Mouse (Mus musculus) CD4-positive, CD25-positive, alpha-beta regulatory T cell, adult 4 months (primary cell): ENCODE data around the gene Cd47. TPM values are rescaled to one million over a fixed set of nuclear protein-coding genes. Genes with fewer than 3 reads are reported as not detected.

Source experiments
- ATAC-seq: one replicate; pipeline ENCODE4 v1.8.0; 2017
- polyA plus RNA-seq, 2 experiments: library from polyadenylated mRNA; unstranded; fragments of 100-300 nt; shearing (Covaris generic); gene quantifications; one replicate each; pipeline ENCODE4 v1.2.1; 2017

Gene Cd47
- polyA plus RNA-seq, 2 experiments from 2014 or later, result 184 to 254 TPM

- ATAC-seq, result no peak
Observed at GRCm38 (mm10) chr16:49874546-49874945, 74.2 kb downstream of the Cd47 start.

DNA sequence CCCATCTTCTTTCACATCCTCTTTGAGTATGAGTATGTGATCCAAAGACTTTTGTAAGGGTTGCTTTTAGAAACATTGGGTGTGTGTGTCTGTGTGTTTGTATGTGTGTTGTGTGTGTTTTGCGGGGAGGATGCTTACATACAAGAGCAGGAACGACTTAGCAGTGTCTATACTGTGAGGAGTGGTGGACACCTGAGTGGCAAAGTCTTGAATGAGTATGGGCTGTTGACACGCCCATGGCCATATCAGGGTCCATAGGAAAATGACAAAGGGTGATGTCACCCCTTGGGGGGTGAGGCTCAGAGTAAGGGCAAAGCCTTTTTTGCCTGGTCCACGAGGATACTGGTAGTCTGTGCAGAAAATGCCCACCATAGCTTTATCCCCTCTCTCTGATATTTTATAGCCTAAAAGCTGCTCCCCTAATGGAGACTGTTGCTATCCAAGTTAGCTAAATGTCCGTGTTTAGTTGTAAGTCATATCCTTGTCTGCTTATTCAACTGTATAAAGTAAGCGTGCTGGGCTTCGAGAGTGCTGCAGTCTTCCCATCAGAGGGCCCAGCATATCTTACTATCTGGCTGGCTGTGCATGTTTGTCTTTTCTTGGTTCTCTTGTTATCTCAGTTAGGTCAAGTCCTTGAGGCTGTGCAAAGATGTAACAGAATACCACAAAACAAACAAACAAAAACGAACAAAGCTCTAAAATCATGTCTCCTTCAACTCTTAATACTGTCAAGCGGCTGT, 76.1 kb downstream of the Cd47 start:
- ATAC-seq, result no peak

GRCm38 (mm10) chr16:49877243-49877642, 76.9 kb downstream of the Cd47 start:
- no peak for ATAC-seq

DNA sequence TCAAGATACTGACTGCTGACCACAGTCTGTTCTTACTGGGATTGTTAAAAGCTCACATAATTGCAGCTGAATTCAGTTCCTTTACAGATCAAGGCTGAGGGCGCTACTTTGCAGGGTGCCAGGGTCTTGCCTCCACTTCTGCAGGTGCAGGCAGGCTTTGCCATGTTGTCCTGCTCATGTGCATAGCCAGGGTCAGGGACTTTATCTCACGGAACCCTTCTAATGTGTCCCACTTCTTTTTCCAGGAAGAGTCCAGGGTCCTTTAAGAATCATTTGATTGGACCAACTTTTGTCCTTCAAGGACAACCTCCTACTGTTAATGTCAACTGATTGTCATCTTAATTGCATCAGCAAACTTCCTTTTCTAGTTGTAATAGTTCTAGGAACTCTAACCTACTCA, 77.7 kb downstream of the Cd47 start:
- ATAC-seq, result no peak

DNA sequence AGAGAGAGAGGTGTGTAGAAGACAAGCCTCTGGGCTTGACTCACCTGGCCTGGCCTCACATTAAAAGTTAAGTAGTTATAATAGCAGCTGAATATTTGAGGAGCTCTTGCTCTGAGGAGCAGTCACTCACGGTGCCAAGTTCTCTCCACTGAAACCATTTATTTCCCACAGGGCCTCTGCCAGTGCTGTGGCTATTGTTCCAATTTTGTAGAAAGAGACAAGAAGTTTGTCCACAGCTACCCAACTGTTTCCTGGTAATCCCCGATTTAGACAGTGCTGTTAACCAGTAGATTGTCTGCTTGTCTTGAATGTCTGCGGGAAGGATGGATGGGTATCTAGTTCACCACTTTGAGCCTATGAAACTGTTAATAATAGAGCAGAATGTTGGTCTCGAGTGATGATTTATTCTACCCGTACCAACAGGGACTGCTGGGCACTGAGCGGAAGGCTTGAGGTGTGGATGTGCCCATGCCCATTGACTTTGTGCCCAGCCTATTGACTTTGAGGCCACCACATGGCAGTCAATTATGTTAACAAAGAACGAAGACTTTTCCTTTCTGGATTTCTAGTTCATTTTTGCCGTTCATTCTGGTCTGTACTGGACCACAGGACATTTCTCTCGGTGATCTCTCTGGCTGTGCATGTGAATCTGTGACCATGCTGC, 86.2 kb downstream of the Cd47 start:
- ATAC-seq, result no peak

DNA sequence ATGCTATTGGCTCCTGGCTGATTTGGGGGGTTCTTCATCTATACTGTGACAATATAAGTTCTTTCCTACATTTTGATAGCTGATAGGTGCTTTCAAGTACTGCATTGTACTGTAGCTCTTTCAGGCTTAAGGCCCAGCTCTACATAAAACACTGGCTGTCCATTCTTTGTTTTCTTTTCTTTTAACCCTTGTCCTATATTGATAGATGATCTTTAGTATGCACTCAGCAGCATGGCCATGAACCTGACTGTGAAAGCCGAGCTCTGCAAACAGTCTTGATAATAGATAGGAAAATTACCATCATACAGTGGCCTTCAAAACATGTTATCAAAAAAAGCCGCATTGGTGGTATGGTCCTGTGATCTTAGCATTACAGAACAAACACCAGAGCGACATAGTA, 87.0 kb downstream of the Cd47 start:
- ATAC-seq, result no peak

DNA sequence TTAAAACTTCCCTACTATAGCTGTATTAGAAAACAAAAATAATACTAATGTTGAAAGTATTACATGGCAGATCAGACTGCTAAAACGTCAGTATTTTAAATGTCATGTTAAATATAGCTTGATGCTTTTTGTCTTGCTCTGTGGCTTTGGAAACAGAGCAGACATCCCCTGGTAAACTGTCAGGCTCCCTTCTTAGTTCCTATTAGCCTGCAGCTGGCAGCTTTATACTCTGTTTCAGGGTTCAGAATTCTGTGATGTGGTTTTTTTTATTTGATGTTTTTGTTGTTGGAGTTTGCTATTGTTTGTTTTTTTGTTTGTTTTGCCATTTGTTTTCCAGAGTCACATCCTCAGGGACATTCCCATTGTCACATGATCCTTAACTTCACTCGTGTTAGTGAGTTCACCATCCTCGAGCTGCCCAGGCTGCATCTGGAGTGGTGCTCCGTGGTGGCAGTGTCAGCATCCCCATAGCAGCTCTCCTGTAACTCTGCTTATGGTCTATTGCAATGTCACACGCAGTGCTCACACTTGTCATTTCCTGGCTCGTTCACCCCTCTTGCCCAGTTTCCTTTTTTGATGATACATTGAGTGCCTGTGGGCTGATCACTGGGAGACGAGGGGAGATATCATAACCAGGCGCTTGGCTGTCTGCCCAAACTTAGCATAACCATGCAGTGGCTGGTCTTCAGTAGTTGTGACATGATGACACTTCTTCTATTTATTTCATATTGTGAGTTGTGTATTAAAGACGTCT, 87.7 kb downstream of the Cd47 start:
- peak; percentile 81 for ATAC-seq

GRCm38 (mm10) chr16:49889031-49889655, 88.8 kb downstream of the Cd47 start:
- ATAC-seq, result no peak

DNA sequence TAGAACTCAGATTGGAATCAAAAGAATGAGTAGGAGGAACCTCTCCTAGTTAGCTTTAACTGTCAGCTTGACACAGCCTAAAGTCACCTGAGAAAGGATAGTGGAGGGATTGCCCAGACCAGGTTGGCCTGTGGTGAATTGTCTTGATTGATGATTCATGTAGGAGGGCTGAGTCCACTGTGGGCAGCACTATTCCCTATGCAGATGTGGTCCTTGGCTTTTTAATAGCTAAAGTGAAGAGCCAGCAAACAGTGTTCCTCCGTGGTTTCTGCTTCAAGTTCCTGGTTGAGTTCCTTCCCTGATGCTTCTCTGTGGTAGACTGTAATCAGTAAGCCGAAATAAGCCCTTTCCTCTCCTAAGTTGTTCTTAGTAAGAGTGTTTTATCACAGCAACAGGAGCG, 91.9 kb downstream of the Cd47 start:
- no peak for ATAC-seq

GRCm38 (mm10) chr16:49892945-49893344, 92.6 kb downstream of the Cd47 start:
- peak; percentile 63 for ATAC-seq

- no peak for ATAC-seq
Observed at GRCm38 (mm10) chr16:49894624-49895023, 94.3 kb downstream of the Cd47 start.

DNA sequence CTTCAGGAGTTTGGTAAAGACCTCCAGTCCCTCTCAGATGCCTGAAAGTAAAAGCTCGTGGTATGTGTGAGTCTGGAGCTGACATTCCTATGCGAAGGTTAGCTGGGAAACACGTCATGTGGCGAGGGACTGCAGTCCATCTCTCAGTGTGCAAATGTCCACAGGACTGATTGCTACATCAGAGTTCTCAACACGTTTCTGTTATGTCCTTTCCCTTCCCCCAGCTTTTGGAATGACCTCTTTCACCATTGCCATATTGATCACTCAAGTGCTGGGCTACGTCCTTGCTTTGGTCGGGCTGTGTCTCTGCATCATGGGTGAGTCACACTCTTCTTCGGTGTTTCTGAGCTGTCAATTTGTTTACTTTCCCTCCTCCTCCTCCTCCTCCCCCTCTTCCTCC, 95.8 kb downstream of the Cd47 start:
- no peak for ATAC-seq

- ATAC-seq, result no peak
Observed at GRCm38 (mm10) chr16:49901395-49901794, 101.1 kb downstream of the Cd47 start.

GRCm38 (mm10) chr16:49902083-49902482, 101.8 kb downstream of the Cd47 start:
- ATAC-seq, result no peak

- ATAC-seq, result no peak
Observed at GRCm38 (mm10) chr16:49904248-49904930, 104.1 kb downstream of the Cd47 start.

DNA sequence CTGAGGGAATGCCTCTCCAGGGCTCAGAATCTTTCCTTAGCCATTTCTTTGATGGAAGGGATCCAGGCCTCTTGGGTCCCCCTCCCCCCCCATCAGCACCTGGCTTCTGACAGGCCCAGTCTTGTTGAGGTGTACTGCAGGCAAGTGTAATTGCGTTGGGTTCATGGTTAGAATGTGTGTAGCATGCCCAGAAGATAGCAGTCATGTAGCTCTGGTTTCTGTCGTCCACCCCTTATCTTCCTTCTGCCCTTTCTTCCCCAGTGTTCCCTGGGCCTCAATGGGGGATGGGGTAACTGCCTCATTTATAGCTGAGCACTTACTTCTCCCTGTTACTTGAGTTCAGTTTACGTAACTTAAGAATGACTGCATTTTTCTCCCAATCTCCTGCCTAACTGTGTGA, 104.7 kb downstream of the Cd47 start:
- ATAC-seq, result no peak

DNA sequence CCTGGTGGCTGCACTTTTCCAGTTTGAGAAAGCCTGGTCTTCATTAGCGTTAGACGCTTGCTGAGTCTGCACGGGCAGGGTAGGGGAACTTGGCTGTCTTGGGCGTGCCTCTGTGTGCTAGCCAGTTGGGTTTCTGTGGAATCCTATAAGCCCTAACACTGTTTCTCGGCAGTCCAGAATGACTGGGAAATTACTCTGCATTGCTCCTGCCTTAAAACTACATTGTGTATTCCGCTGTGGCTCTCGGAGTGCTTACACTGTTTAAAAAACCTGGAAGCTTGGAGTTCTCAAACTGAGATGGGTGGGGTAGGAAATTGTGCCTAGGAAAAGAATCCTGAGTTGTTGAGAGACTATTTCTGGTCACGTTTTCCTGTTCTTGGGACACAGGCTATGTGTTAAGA, 105.3 kb downstream of the Cd47 start:
- no peak for ATAC-seq

DNA sequence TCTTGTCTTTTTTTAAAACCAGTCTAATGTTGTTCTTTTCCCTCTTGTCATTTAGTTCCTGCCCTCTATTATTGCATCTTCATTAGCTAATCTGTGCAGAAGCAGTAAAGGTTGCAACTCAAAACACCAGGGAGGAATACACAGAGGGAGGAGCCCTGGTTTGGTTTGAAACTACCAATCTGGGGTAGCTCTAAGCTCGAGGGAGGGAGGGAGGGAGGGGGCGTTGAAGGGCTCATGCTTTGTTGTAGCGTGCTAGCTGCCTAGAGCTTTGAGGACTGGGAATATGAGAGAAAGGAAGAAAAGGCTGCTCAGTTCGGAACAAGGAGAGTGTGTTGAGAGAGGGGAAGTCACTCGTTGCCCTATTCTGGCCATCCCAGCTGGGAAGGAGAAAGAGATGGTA, 105.7 kb downstream of the Cd47 start:
- ATAC-seq, result no peak

DNA sequence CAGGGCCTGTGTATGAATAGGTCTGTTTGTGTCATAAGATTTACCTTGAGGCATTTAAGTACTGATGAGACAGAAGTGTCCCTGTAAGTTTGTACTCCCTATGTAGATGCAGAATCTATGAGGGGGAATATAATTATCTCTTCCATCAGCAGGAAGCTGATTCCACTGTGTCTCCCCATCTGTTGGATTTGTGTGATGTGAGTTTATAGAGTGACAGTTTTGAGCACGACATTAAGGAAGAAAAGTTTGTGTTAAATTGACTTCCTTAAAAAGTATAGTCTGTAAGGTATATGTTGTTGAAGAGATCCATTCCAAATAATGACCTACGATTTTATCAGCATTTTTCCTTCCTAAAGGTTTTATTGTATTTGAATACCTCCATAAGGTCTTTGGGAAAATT, 106.6 kb downstream of the Cd47 start:
- ATAC-seq, result no peak

- ATAC-seq, result peak; percentile 19
Observed at GRCm38 (mm10) chr16:49907356-49907755, 107.0 kb downstream of the Cd47 start.

GRCm38 (mm10) chr16:49909536-49909935, 109.2 kb downstream of the Cd47 start:
- ATAC-seq, result no peak

GRCm38 (mm10) chr16:49914094-49914493, 113.8 kb downstream of the Cd47 start:
- ATAC-seq, result no peak
